Comparison of ENCODE assay signal across 10 mouse cellular contexts in the genomic region with DNA sequence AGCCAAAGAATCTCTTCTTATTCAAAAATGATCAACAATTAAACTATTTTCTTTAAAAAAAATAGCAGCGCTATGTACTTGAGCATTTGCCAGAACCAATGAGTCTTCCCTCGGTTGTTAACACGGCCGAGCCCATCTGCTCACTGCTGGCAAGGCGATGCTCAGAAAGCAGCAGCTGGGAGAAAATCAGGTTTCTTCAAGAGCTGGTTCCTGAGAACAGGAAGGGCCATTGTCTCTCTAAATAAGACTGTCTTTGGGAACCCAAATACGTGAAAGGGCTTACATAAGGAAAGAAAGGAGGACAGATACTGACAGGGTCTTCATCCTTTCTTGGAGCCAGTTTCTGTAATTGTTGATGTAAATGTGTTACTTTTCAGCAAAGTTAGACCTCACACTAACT.
DNase-seq lines count a peak whose midpoint lies in the region; ATAC-seq lines count a peak whose summit lies in the region.
"Had no signal": no experiment of that assay in that cellular context is flagged by ENCODE, and none has a peak within 500 bp of the region (broad histone marks: within the 10 kb centered on the region; RNA-seq: fewer than 3 reads in every experiment).

No protein-coding gene starts in this region.

- no peak overlapping the region for H3K4me3 ChIP-seq in midbrain, embryonic 11.5 days (ENCODE audit: low read depth, low read length)
- H3K4me3 ChIP-seq in liver, embryonic 12.5 days, result no peak overlapping the region
- H3K4me3 ChIP-seq: erythroblast, embryonic 14.5 days; limb, embryonic 12.5 days had no signal

- DNase-seq in embryo, embryonic 11 days, result peak; percentile 58
- DNase-seq in embryo, embryonic 10 days (ENCODE audit: low spot score), result no peak
- peak; percentile 67 to 69 for DNase-seq in right cerebral cortex, postnatal 10 days (ENCODE audit: low spot score in 2 of 2)
- no peak for DNase-seq in right cerebral cortex, adult 2 months (ENCODE audit: low spot score in 2 of 2)
- no peak for DNase-seq in midbrain, embryonic 11.5 days (ENCODE audit: low spot score, missing footprints)
- no peak for DNase-seq in kidney, adult 8-10 months
- no peak for DNase-seq in ovary, postnatal 36 days (ENCODE audit: low spot score)

- peaks cover 36% of the 10 kb centered on the region for H3K4me1 ChIP-seq in midbrain, embryonic 11.5 days (ENCODE audit: control insufficient read depth, insufficient read depth, low read length)
- no peaks in the 10 kb centered on the region for H3K4me1 ChIP-seq in liver, embryonic 12.5 days

- peak overlapping the region; percentile 7; the same call in 1 of the 2 replicates for H3K27ac ChIP-seq in midbrain, embryonic 11.5 days (ENCODE audit: low read depth, low read length)
- no peak overlapping the region for H3K27ac ChIP-seq in liver, embryonic 12.5 days
- H3K27ac ChIP-seq: limb, embryonic 12.5 days had no signal

- no peaks in the 10 kb centered on the region for H3K27me3 ChIP-seq in midbrain, embryonic 11.5 days (ENCODE audit: control insufficient read depth, insufficient read depth, low read length)
- H3K27me3 ChIP-seq in liver, embryonic 12.5 days (replicated peaks), result no peaks in the 10 kb centered on the region
- H3K27me3 ChIP-seq: limb, embryonic 12.5 days had no signal

- no peak overlapping the region for H3K4me2 ChIP-seq in midbrain, embryonic 11.5 days
- H3K4me2 ChIP-seq in liver, embryonic 12.5 days, result no peak overlapping the region
- H3K4me2 ChIP-seq: limb, embryonic 12.5 days had no signal

- H3K9me3 ChIP-seq in midbrain, embryonic 11.5 days (ENCODE audit: control insufficient read depth, low read length), result no peaks in the 10 kb centered on the region
- no peaks in the 10 kb centered on the region for H3K9me3 ChIP-seq in liver, embryonic 12.5 days (replicated peaks)
- H3K9me3 ChIP-seq: limb, embryonic 12.5 days had no signal

- H3K9ac ChIP-seq in midbrain, embryonic 11.5 days (ENCODE audit: low read length), result 0 out of 2 replicates have a peak overlapping the region, but pooled peaks have one; percentile 20
- H3K9ac ChIP-seq in liver, embryonic 12.5 days, result no peak overlapping the region
- H3K9ac ChIP-seq: limb, embryonic 12.5 days had no signal

- 23% methylated on average over 6 of the region's 6 CpGs for WGBS in midbrain, embryonic 11.5 days
- WGBS in liver, embryonic 12.5 days (ENCODE audit: insufficient replicate concordance), result 54% methylated on average over 6 of the region's 6 CpGs

- ATAC-seq in midbrain, embryonic 11.5 days (ENCODE audit: low FRiP score), result no peak
- ATAC-seq in liver, embryonic 12.5 days, result no peak

- H3K36me3 ChIP-seq in midbrain, embryonic 11.5 days (ENCODE audit: control insufficient read depth, insufficient read depth, low read length), result no peaks in the 10 kb centered on the region
- no peaks in the 10 kb centered on the region for H3K36me3 ChIP-seq in liver, embryonic 12.5 days
- H3K36me3 ChIP-seq: limb, embryonic 12.5 days had no signal

Comparison
In these comparisons a context has a peak if more than half of its experiments do, and no peak if none do; other contexts are left out.
1. DNase-seq: peak in embryo, embryonic 11 days (single experiment) and right cerebral cortex, postnatal 10 days (2 of 2); none in embryo, embryonic 10 days (single experiment), right cerebral cortex, adult 2 months (0 of 2), midbrain, embryonic 11.5 days (single experiment), kidney, adult 8-10 months (0 of 2) and ovary, postnatal 36 days (single experiment).